Mouse (Mus musculus): ENCODE measurements around the gene Tmem150b.

The Tmem150b gene

DNA sequence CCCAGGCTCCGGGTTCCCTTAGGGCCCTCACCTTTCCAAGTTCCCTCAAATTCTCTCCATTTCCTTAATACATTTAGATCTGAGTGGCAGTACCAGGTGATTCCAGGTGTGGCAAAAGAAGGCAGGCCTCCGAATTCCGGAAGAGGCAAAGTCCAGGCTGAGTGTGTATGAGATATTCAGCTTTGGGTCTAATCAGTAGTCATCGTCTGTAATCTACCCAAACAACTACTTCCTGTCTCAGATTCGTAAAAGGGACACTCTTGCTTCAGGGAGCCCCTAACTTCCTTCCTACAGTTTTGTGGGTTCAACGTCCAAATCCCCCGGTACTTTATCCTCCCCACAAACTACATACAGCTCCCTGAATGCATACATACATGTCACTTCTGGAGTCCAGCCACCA, at the start of gene Tmem150b:
Tmem150b (minus strand) TSS at position 81 of the 400 bp plus-strand sequence.
- DNase-seq: no peak

- no peak for DNase-seq
Observed at GRCm38 (mm10) chr7:4771202-4771601, 46.2 kb upstream of the Tmem150b start, which contains the start of gene Fam71e2. Gene Fam71e2 (minus strand): TSS chr7:4771302.

DNA sequence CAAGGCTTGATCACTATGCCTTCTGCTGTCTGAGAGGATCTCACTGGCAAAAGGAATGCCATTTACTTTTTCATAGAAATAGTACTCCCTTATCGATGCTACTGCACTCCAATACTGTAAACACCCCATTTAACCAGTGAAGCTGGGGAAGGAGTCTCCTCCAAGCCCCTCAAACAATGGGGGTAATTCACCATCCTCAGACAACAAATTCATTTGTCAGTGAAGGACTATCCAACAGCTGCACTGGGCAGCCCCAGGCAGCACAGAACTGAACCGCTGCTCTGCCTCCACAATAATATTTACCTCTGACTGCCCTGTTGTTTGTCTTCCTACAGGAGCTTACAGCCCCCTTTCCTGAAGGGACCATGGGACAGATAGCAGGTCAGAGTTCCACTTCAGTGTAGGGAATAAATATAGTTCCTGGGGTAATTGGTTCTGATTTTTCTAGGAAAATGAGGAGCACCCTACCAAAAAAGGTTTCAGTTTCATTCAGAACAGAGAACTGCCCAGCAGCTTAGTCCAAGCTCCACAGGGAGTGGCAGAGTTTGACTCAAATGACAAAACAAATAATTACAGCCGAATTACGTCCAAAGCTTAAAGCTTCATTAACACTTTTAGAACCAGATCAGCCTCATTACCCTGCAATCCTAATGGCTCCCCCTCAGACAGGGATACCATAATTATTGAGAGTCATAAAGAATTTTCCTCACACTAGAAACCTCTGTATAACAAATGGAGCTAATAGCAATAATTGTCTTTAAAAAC, 40.1 kb upstream of the Tmem150b start:
- no peak for DNase-seq

DNA sequence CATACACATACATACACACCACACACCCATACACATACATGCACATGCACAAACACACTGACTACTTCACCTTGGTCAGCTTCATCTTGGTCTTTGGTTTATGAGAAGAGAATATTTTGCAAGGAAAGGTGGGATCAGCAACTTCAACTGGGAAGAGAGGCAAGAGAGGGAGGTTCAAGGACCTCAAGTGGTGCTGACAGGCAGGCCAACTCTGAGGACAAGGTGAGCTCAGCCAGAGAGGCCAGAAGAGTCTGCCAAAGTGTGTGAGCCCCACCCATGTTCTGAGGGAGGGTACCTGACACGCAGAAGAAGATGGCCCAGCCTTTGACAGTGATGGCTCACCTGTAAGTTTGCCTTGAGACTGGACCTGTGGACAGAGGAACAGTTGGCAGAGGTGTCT, 34.6 kb upstream of the Tmem150b start:
- DNase-seq: no peak

DNA sequence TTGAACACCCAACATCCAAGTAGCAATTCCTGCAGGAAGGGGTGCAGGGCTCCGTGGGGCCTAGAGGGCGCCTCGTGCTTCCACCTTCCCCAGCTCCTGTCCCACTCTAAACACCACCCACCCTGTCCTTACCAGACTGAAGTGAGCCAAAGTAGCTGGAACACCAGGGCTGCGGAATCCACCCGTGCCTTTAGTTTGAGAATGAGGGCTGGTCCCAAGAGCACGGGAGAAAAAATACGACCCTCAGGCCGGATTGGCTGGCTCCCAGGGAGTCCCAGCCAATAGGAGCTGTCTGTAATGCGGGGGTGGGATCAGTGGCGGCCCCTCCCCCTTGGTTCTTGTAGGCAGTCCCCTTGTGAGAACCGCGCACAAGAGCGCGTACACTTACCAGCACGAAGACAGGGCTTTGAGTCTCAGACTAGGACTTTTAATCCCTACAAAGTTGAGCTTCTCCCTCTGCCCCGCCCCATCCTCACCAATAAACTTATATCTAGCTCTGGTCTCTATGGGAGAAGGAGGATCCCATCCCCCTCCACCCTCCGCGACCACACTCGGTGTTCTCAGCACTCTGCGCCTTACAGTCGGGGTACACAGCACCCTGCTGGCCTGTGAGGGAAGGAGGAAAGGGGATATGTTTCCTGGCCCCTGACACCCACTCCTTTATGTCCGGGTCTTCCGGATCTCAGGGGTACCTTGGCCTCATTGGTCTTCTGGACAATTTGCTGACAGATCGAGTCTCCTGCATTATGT, 27.9 kb upstream of the Tmem150b start, which contains the start of gene Cox6b2:
Cox6b2 (minus strand) TSS at position 274 of the 750 bp plus-strand sequence.
- DNase-seq: peak; percentile 28 to 38

DNA sequence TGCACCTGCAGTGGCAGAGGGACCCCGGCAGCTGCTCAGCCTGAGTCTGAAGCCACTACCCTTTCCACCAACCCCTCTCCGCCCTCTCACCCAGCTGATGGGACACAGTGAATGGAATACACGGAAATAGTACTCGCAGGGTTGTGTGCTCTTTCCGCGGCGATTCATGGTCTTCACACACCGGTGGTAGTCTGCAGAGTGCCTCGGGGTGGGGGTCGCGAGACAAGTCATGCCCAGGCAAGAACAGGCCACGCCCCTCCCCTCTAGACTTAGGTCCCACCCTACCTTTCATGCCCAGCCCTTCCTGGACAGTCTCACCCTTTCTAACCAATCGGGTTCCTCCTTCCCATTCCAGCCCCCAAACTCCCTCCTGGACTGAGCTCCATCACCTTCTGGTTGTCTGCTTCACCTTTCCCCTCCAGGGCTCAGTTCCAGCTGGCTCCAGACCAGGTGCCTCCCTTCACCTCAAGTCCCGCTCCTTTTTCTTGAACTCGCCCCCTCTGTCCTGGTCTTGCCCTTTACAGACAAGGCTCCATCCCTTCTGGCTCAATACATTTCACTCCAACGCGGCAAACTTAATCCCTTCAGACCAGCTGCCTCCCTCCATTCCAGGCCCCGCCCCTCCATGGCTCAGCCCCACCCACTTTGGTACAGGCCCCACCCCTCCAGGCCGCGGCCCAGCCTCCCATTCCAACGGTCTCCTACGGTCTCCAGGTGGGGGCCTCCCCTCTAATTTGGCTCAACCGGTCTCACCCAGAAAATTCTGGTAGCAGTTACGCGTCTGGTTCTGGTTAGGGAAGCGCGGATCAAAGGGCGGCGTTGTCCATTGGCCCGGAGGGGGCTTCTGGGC, 27.1 kb upstream of the Tmem150b start:
- DNase-seq: peak in 1 of 2 experiments; percentile 16

- no peak for DNase-seq
Observed at GRCm38 (mm10) chr7:4749169-4749568, 24.1 kb upstream of the Tmem150b start.

DNA sequence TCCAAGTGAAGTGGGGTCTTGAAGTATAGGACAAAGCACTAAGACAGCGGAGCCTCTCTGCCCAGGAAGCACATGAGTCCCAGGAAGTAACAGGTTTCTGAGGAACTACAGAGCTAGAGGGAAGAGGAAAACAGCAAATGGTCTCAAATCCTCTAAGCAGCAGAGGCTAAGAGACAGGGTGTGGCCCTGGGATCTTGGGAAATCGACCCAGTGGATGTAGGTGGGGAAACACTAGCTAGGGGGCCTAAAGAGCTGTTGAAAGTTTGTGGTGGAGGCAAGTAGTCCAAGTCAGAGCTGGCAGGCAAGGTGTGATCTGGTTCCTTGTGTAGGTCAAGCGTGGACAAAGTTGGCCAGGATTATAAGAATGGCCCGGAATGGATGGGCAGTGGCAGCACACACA, 23.3 kb upstream of the Tmem150b start:
- DNase-seq: no peak

DNA sequence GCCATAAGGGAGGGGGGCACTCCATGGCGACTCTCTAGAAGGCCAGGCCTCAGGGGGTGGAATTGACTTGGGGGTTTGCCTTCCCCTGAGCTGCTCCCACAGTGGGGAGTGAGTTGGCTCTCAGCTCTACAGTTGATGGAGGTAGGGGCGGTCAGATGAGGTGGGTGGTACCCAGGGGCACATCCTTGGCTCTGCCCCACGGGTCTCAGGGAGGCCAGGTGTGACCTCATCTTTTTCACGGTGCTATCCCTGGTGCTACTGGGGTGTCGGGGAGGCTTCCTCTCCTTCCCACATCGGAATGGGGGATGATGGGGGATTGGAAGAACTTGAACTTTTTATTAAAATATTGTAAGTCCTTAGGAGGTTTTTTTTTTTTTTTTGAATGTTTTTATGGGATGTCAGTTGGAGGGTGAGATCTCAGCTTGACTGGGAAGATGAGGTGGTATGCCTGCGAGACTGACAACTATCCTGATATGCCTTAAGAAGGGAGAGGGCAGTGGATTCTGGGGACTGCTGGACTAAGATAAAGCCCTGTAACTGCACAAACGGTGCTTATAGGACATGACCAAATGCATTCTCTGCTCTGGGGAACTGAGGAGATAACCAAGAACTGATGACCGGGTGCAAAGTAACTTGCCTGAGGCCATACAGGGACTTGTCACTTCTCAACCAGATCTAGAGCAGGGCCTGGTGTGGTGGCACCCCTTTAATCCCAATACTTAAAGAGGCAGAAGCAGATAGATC, 22.3 kb upstream of the Tmem150b start:
- no peak for DNase-seq

DNA sequence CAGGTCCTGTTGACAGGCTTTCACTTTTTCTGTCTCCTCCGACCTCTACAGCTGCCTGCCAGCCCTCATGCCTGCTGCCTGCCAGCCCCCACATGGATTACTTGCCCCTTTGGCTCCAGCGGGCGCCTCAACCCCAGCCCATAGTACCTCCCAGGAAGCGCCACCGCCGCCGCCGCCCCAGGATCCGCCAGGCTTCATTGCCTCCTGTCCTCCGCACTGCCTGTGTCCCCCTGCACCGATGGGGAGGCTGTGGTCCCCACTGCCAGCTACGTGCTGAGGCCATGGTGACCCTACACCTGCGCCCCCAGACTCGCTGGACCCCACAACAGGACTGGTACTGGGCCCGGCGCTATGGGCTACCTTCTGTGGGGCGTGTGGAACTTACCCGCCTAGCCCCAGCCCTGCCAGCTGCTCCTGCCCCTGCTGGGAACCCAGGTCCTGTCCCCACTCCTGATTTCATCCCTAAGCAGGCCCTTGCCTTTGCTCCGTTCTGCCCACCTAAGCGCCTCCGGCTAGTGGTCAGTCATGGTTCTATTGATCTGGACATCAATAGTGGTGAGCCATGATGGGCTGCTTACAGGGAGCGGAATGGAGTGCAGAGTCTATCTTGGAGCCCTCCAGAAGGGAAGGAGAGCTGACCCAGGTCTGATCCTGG, 21.4 kb upstream of the Tmem150b start:
- DNase-seq: no peak

DNA sequence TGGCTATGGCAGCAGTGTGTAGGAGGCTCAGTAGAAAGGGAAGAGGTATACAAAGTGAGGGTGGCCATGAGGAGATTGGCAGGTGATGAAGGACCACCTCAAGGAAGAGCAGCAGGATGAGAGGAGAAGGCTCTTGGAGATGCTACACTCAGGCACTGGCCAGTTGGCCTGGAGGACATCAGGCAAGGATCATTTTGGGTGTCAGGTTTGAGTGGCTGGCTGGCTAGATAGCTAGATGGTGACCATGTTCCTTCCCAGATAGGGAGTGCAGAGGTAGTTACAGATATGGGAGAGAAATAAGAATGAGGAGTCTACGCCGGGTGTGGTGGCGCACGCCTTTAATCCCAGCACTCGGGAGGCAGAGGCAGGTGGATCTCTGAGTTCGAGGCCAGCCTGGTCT, 19.8 kb upstream of the Tmem150b start:
- DNase-seq: no peak

- no peak for DNase-seq
Observed at GRCm38 (mm10) chr7:4743354-4743753, 18.3 kb upstream of the Tmem150b start.

DNA sequence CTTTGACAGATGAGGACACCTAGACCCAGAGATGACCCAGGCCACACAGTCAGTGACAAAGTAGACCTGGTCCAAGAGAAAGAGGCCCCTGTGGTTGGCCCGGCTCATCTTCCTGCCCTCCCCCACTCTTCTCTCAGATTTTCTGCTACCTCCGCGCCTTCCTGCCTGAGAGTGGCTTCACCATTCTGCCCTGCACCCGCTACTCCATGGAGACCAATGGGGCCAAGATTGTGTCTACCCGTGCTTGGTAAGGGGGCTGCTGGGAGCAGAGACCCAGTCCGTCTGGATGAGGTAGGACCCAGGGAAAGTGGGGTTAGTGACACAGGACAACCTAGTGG, 17.4 kb upstream of the Tmem150b start:
- no peak for DNase-seq

DNA sequence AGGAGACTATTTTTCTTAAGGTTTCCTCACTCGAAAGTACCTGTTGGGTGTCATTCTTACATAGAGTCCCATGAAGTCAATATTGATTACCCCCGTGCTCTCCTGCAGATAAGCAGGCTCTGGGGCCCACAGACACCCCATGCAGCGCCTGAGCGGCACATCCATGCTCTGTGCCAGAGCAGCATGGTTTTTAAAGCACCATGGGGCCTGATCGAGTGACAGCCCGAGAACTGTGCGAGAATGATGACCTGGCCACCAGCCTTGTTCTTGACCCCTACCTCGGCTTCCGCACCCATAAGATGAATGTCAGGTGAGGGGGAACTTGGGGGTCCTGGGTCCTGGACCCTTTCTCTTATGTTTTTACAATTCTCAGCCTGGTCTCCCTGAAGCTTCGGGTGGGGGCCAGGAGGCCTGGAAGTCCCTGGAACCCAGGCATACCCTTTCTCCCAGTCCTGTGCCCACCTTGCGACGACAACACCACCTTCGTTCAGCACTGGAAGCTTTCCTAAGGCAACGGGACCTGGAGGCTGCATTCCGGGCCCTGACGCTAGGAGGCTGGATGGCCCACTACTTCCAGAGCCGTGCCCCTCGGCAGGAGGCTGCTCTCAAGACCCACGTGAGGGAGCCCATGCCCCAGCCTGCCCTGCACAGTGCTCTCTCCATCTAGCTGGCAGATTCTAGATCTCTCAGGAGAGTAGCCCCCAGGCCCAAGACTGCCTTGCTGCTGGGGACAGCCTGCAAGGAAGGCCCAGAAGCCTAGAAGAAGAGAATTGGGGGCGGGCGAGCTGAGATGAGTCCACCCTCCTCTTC, 16.8 kb upstream of the Tmem150b start:
- DNase-seq: peak; percentile 13 to 15

GRCm38 (mm10) chr7:4741151-4741550, 16.1 kb upstream of the Tmem150b start:
- peak; percentile 70 to 72 for DNase-seq

DNA sequence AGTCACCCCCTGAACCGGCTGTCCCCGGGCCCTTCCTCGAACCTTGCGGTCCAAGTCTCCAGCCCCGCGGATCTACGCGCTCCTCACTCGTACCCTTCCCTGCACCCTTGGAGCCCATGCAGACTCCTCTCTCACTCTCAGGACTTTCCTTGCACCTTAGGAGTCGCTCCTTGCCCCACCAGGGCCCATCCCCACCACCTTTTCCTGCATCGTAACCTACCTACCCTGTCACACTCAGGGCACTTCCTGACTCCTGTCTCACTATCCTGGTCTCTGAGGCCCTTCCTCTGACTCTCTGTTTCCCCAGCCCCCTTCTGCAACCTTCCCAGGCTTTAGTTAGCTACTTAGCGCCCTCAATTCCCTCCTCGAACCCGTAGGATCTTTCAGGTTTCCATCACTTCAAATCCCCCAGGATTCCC, 15.3 kb upstream of the Tmem150b start:
- no peak for DNase-seq

GRCm38 (mm10) chr7:4739544-4740275, 14.7 kb upstream of the Tmem150b start, which contains the start of gene Kmt5c:
Gene Kmt5c (plus strand): TSS chr7:4740115.
- peak; percentile 96 to 99 for DNase-seq

GRCm38 (mm10) chr7:4739041-4739543, 14.0 kb upstream of the Tmem150b start:
- no peak for DNase-seq

DNA sequence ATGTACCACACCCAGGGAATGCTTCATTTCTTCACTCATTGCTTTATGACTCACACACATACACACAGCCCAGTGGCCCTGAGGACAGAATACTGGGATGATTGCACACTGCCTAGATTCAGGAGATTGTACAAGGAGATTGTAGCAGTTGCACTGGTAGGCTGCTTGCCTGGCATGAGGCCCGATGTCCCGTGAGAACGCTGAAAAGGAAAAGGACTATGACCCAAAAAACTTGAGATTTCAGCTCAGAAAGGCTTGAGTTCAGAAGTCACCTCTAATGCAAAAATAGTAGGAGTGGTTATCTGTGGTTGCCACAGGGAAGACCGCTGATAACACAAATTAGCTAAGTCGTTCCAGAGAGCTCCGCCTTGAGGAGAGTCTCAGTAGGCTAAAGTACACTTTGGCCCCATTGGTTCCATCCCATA, 7.9 kb upstream of the Tmem150b start:
- DNase-seq: no peak

- no peak for DNase-seq
Observed at GRCm38 (mm10) chr7:4731090-4731489, 6.0 kb upstream of the Tmem150b start.

Measured in cerebellum, postnatal 36 days (tissue).